Mouse (Mus musculus): Measurements from ENCODE around the gene Tpcn1.

DNA sequence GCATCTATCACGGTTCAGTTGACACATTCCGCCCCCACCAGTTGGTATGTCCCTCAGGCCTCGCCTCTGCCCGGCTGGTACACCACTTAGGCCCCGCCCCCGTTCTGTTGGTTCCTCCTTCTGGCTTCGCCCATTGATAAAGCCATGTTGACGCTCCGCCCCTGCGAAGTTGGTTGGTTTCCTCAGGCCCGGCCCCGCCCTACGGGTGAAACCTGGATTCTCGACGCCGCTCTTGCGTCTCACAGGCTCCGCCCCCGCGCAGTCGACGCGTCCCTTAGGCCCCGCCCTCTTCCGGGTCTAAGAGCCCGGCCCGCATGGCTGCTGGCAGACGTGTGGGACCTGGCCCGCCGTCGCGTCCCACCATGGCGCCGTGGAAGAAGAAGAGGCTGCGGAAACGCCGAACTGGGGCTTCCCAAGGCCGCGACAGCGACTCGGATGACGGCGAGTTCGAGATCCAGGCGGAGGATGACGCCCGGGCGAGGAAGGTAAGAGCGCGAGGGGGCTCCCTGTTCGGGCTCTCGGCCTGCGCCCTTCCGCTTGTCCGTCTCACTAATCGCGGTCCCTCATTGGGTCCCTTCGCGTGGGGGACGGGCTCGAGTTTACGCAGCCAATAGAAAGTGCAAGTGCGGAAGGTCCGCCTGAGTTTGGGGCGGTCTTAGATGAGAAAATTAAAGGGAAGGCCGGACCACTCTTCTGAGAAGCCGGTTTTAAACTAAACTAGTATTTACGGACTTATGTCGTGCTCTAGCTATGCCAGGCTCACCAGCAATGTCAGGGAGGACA is 24.5 kb upstream of the Tpcn1 start:
- TF ChIP-seq CHD2 (IDR thresholded peaks at IDR 0.05; ENCODE audit: low read depth, low read length) (peak; percentile 35; the same call in 1 of the 2 replicates), ZNF384 (IDR thresholded peaks at IDR 0.05; ENCODE audit: low read depth, low read length) (no peak), MAFK (IDR thresholded peaks at IDR 0.05; ENCODE audit: insufficient read depth, low read depth, low read length) (no peak), HCFC1 (IDR thresholded peaks at IDR 0.05; ENCODE audit: borderline replicate concordance, insufficient read depth, low read length) (peak; percentile 75), ZC3H11A (IDR thresholded peaks at IDR 0.05; ENCODE audit: borderline replicate concordance, low read depth, low read length) (no peak)
